Mouse (Mus musculus): Measurements from ENCODE around the gene Rtl10. TPM values are rescaled to one million over a fixed set of nuclear protein-coding genes. Genes with fewer than 3 reads are reported as not detected.
"Not testable (repeated sequence)": the region's sequence is repeated elsewhere in the genome, so short reads cannot be mapped to it uniquely, and the experiment has no call there.

Gene Rtl10
- polyA plus RNA-seq, 1 experiment from 2014 or later, result 4.2 TPM

- no peak for ATAC-seq (ENCODE audit: insufficient number of reproducible peaks, low FRiP score, low TSS enrichment, low read depth)
- WGBS, result 59% methylated on average over 6 of the region's 6 CpGs
These were observed 14.8 kb downstream of the Rtl10 start for GRCm38 (mm10) chr16:18513508-18513907.

GRCm38 (mm10) chr16:18518091-18518490 is 19.4 kb downstream of the Rtl10 start:
- Histone ChIP-seq H3K4me3 (no peak overlapping the region), H3K4me1 (no peaks in the 10 kb centered on the region), H3K36me3 (no peaks in the 10 kb centered on the region), H3K9me3 (no peaks in the 10 kb centered on the region), H3K4me2 (no peak overlapping the region), H3K27me3 (no peaks in the 10 kb centered on the region), H3K9ac (no peak overlapping the region), H3K27ac (no peak overlapping the region)
- no peak for ATAC-seq (ENCODE audit: insufficient number of reproducible peaks, low FRiP score, low TSS enrichment, low read depth)

More at GRCm38 (mm10) chr16:18513508-18513907, 14.8 kb downstream of the Rtl10 start:
- Histone ChIP-seq H3K4me1 (0 out of 2 replicates have a peak, but pooled peaks cover 2% of the 10 kb centered on the region), H3K36me3 (no peaks in the 10 kb centered on the region), H3K4me3 (no peak overlapping the region), H3K27ac (no peak overlapping the region), H3K9ac (no peak overlapping the region), H3K4me2 (no peak overlapping the region), H3K9me3 (no peaks in the 10 kb centered on the region), H3K27me3 (no peaks in the 10 kb centered on the region)

GRCm38 (mm10) chr16:18523563-18524245 is 25.0 kb downstream of the Rtl10 start:
- no peaks in the 10 kb centered on the region for H3K27me3 ChIP-seq
- no peaks in the 10 kb centered on the region for H3K4me1 ChIP-seq
- WGBS, result 89% methylated on average over 8 of the region's 8 CpGs
- H3K27ac ChIP-seq, result no peak overlapping the region
- H3K9ac ChIP-seq, result no peak overlapping the region
- no peaks in the 10 kb centered on the region for H3K9me3 ChIP-seq
- H3K36me3 ChIP-seq, result no peaks in the 10 kb centered on the region
- H3K4me3 ChIP-seq, result no peak overlapping the region
- H3K4me2 ChIP-seq, result no peak overlapping the region
- ATAC-seq (ENCODE audit: insufficient number of reproducible peaks, low FRiP score, low TSS enrichment, low read depth), result no peak

- ATAC-seq (ENCODE audit: insufficient number of reproducible peaks, low FRiP score, low TSS enrichment, low read depth), result no peak
- no peak overlapping the region for H3K27ac ChIP-seq
These were observed 30.0 kb downstream of the Rtl10 start for GRCm38 (mm10) chr16:18528656-18529055.

GRCm38 (mm10) chr16:18533061-18533460 is 34.4 kb downstream of the Rtl10 start:
- not testable (repeated sequence) for H3K27ac ChIP-seq, H3K9me3 ChIP-seq, H3K27me3 ChIP-seq, H3K4me1 ChIP-seq, H3K36me3 ChIP-seq, H3K4me3 ChIP-seq, H3K9ac ChIP-seq, H3K4me2 ChIP-seq
- 91% methylated on average over 7 of the region's 7 CpGs for WGBS
- peak; percentile 100 for ATAC-seq (ENCODE audit: insufficient number of reproducible peaks, low FRiP score, low TSS enrichment, low read depth)

More at GRCm38 (mm10) chr16:18528656-18529055, 30.0 kb downstream of the Rtl10 start:
- H3K4me3 ChIP-seq, result no peak overlapping the region
- H3K4me1 ChIP-seq, result no peaks in the 10 kb centered on the region
- no peaks in the 10 kb centered on the region for H3K36me3 ChIP-seq
- 79% methylated on average over 5 of the region's 5 CpGs for WGBS
- H3K4me2 ChIP-seq, result no peak overlapping the region
- no peak overlapping the region for H3K9ac ChIP-seq
- no peaks in the 10 kb centered on the region for H3K27me3 ChIP-seq
- no peaks in the 10 kb centered on the region for H3K9me3 ChIP-seq

- Histone ChIP-seq H3K36me3 (no peaks in the 10 kb centered on the region), H3K4me2 (no peak overlapping the region), H3K9me3 (no peaks in the 10 kb centered on the region), H3K27me3 (no peaks in the 10 kb centered on the region), H3K4me3 (no peak overlapping the region), H3K4me1 (no peaks in the 10 kb centered on the region), H3K27ac (no peak overlapping the region), H3K9ac (no peak overlapping the region)
- ATAC-seq (ENCODE audit: insufficient number of reproducible peaks, low FRiP score, low TSS enrichment, low read depth), result no peak
- 83% methylated on average over 3 of the region's 3 CpGs for WGBS
These were observed 38.8 kb downstream of the Rtl10 start for GRCm38 (mm10) chr16:18537407-18537990.

- Histone ChIP-seq H3K4me1 (no peaks in the 10 kb centered on the region), H3K4me2 (no peak overlapping the region), H3K36me3 (no peaks in the 10 kb centered on the region), H3K9ac (no peak overlapping the region), H3K9me3 (no peaks in the 10 kb centered on the region), H3K4me3 (no peak overlapping the region), H3K27me3 (no peaks in the 10 kb centered on the region), H3K27ac (no peak overlapping the region)
- ATAC-seq (ENCODE audit: insufficient number of reproducible peaks, low FRiP score, low TSS enrichment, low read depth), result no peak
- WGBS, result 65% methylated on average over 6 of the region's 6 CpGs
These were observed 40.6 kb downstream of the Rtl10 start for GRCm38 (mm10) chr16:18539281-18539680.

GRCm38 (mm10) chr16:18543151-18543829 is 44.6 kb downstream of the Rtl10 start:
- no peak for ATAC-seq (ENCODE audit: insufficient number of reproducible peaks, low FRiP score, low TSS enrichment, low read depth)
- H3K36me3 ChIP-seq, result no peaks in the 10 kb centered on the region
- H3K9ac ChIP-seq, result no peak overlapping the region
- no peak overlapping the region for H3K4me2 ChIP-seq
- H3K4me1 ChIP-seq, result peaks cover 8% of the 10 kb centered on the region
- no peaks in the 10 kb centered on the region for H3K27me3 ChIP-seq
- H3K27ac ChIP-seq, result no peak overlapping the region
- 65% methylated on average over 8 of the region's 8 CpGs for WGBS
- H3K4me3 ChIP-seq, result no peak overlapping the region
- no peaks in the 10 kb centered on the region for H3K9me3 ChIP-seq

GRCm38 (mm10) chr16:18547891-18548290 is 49.2 kb downstream of the Rtl10 start:
- H3K27ac ChIP-seq, result no peak overlapping the region

More at GRCm38 (mm10) chr16:18547891-18548290, 49.2 kb downstream of the Rtl10 start:
- no peak for ATAC-seq (ENCODE audit: insufficient number of reproducible peaks, low FRiP score, low TSS enrichment, low read depth)
- H3K36me3 ChIP-seq, result no peaks in the 10 kb centered on the region
- H3K9me3 ChIP-seq, result no peaks in the 10 kb centered on the region
- H3K9ac ChIP-seq, result no peak overlapping the region
- no peak overlapping the region for H3K4me3 ChIP-seq
- H3K4me1 ChIP-seq, result peaks cover 13% of the 10 kb centered on the region
- no peak overlapping the region for H3K4me2 ChIP-seq
- H3K27me3 ChIP-seq, result no peaks in the 10 kb centered on the region
- 65% methylated on average over 5 of the region's 5 CpGs for WGBS

Other genes starting within 250 kb of the Rtl10 start
- gene Gm49776, start 240.6 kb upstream of the Rtl10 start, polyA plus RNA-seq (2015; fragmentation: Nextera tagmentation; extraction: Ambion mirVana), result 0.87 TPM in 1 of 2 replicates, not detected in the other
- 28.7 and 34.0 TPM in 2 replicates for gene Dgcr8, start 209.7 kb upstream of the Rtl10 start, polyA plus RNA-seq (2015; fragmentation: Nextera tagmentation; extraction: Ambion mirVana)
- 29.6 and 33.3 TPM in 2 replicates for gene Tango2, start 150.8 kb upstream of the Rtl10 start, polyA plus RNA-seq (2015; fragmentation: Nextera tagmentation; extraction: Ambion mirVana)
- gene Arvcf, start 150.7 kb upstream of the Rtl10 start, polyA plus RNA-seq (2015; fragmentation: Nextera tagmentation; extraction: Ambion mirVana), result 25.3 and 25.8 TPM in 2 replicates
- gene Txnrd2, start 72.5 kb upstream of the Rtl10 start, polyA plus RNA-seq (2015; fragmentation: Nextera tagmentation; extraction: Ambion mirVana), result 16.5 and 16.8 TPM in 2 replicates
- gene Comt, start 72.0 kb upstream of the Rtl10 start, polyA plus RNA-seq (2015; fragmentation: Nextera tagmentation; extraction: Ambion mirVana), result 119 and 127 TPM in 2 replicates
- 20.5 and 20.9 TPM in 2 replicates for gene Gnb1l, start 188 bp upstream of the Rtl10 start, polyA plus RNA-seq (2015; fragmentation: Nextera tagmentation; extraction: Ambion mirVana)
- gene Tbx1, start 91.8 kb downstream of the Rtl10 start, polyA plus RNA-seq (2015; fragmentation: Nextera tagmentation; extraction: Ambion mirVana), result 6.0 and 6.4 TPM in 2 replicates
- 3.0 and 3.4 TPM in 2 replicates for gene Gp1bb, start 123.5 kb downstream of the Rtl10 start, polyA plus RNA-seq (2015; fragmentation: Nextera tagmentation; extraction: Ambion mirVana)
- 5.5 and 6.9 TPM in 2 replicates for gene Gm49601, start 127.5 kb downstream of the Rtl10 start, polyA plus RNA-seq (2015; fragmentation: Nextera tagmentation; extraction: Ambion mirVana)
- gene Sept5, start 131.1 kb downstream of the Rtl10 start, polyA plus RNA-seq (2015; fragmentation: Nextera tagmentation; extraction: Ambion mirVana), result 59.4 and 62.8 TPM in 2 replicates

All from limb, embryonic 15.5 days (tissue).